Mouse (Mus musculus) brain, embryonic 14.5 days (tissue): ENCODE data around the gene Dip2b.

Source experiments
- CTCF ChIP-seq: fragments of 200-500 bp; IDR thresholded peaks from 2 replicates; pipeline ENCODE4 v1.5.1; 2012; ENCODE audit warnings: inconsistent platforms, mild to moderate bottlenecking, moderate library complexity, borderline replicate concordance; ENCODE audit not compliant: insufficient read depth, insufficient read length; ENCODE audit errors: extremely low read depth
- POLR2A ChIP-seq: fragments of 200-500 bp; IDR thresholded peaks from 2 replicates; pipeline ENCODE4 v1.6.1; 2012; ENCODE audit warnings: mild to moderate bottlenecking, inconsistent platforms, borderline replicate concordance; ENCODE audit not compliant: poor library complexity, insufficient read depth, insufficient read length, severe bottlenecking; ENCODE audit errors: extremely low read depth

- TF ChIP-seq CTCF (no peak), POLR2A (no peak)
Measured at GRCm38 (mm10) chr15:100018280-100018899, 20.1 kb upstream of the Dip2b start.
